Mouse (Mus musculus) C2C12 (cell line): ENCODE measurements around the gene Abcc3.

Experiments
- CTCF ChIP-seq: IDR thresholded peaks from one replicate; pipeline ENCODE4 v1.5.1; 2011; ENCODE audit not compliant: control insufficient read depth, insufficient read depth, insufficient read length
- FOSL1 ChIP-seq: IDR thresholded peaks from one replicate; pipeline ENCODE4 v1.8.0; 2011; ENCODE audit warnings: mild to moderate bottlenecking, low read length; ENCODE audit not compliant: poor library complexity, insufficient read depth, severe bottlenecking
- MAX ChIP-seq: IDR thresholded peaks from one replicate; pipeline ENCODE4 v1.6.1; 2011; ENCODE audit warnings: mild to moderate bottlenecking, control low read depth
- MYOD1 ChIP-seq: IDR thresholded peaks from one replicate; pipeline ENCODE4 v1.6.1; 2011; ENCODE audit warnings: low read depth; ENCODE audit not compliant: control insufficient read depth, insufficient read length
- MYOG ChIP-seq: IDR thresholded peaks from one replicate; pipeline ENCODE4 v1.6.1; 2011; ENCODE audit not compliant: control insufficient read depth, insufficient read length; ENCODE audit errors: extremely low read depth
- USF1 ChIP-seq: IDR thresholded peaks from one replicate; pipeline ENCODE4 v1.6.1; 2011; ENCODE audit warnings: low read depth, mild to moderate bottlenecking, control low read depth, moderate library complexity

GRCm38 (mm10) chr11:94425215-94425614, 32.4 kb upstream of the Abcc3 start:
- no peak for TF ChIP-seq CTCF
- no peak for TF ChIP-seq USF1
- no peak for TF ChIP-seq FOSL1
- TF ChIP-seq MYOG = no peak
- TF ChIP-seq MAX = no peak
- TF ChIP-seq MYOD1 = no peak
